ENCODE assay signal across 17 mouse cellular contexts in the genomic region with DNA sequence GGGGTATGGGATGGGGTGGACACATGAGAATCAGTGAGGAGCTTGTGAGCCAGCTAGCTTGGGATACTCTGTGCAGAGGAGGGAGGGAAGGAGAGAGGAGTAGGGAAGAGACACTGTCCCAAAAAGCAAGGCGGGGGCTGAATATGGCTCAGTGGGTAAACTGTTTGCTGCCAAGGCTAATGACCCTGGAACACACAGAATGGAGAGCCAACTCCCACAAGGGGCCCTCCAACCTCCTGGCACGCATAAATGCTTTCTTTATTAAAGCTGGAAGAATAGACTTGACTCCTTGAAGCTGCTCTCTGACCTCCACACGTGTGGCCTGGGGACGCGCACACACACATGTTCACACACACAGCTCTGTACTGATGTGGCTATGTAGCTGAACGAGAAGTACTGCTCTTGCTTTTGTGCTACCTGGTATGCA. TPM values are rescaled to one million over a fixed set of nuclear protein-coding genes. Genes with fewer than 3 reads are reported as not detected.
DNase-seq lines count a peak whose midpoint lies in the region; ATAC-seq and TF ChIP-seq lines count a peak whose summit lies in the region.
"Had no signal": no experiment of that assay in that cellular context is flagged by ENCODE, and none has a peak within 500 bp of the region (broad histone marks: within the 10 kb centered on the region; RNA-seq: fewer than 3 reads in every experiment).

No protein-coding gene starts in this region.

- intact Hi-C loops in gastrocnemius, postnatal 14 days (cut with DNase I; ENCODE audit: low total_unique reads): no loop called here

- ATAC-seq in midbrain, postnatal 0 days (ENCODE audit: low FRiP score): no peak
- ATAC-seq in midbrain, embryonic 15.5 days (replicated peaks): no peak
- ATAC-seq in hindbrain, embryonic 16.5 days: peak; percentile 73; the same call in 1 of the 2 replicates
- ATAC-seq: Patski had no signal

- no peaks in the 10 kb centered on the region for H3K4me1 ChIP-seq in midbrain, postnatal 0 days (ENCODE audit: insufficient read depth, low read length)
- H3K4me1 ChIP-seq in midbrain, embryonic 15.5 days: no peaks in the 10 kb centered on the region
- no peaks in the 10 kb centered on the region; the same call in 1 of the 2 replicates for H3K4me1 ChIP-seq in hindbrain, embryonic 16.5 days (ENCODE audit: control insufficient read depth, insufficient read depth, low read depth, low read length)
- H3K4me1 ChIP-seq: heart, embryonic 12.5 days; megakaryocyte, embryonic 14.5 days had no signal

- no peaks in the 10 kb centered on the region for H3K9me3 ChIP-seq in midbrain, postnatal 0 days (ENCODE audit: low read length)
- no peaks in the 10 kb centered on the region for H3K9me3 ChIP-seq in midbrain, embryonic 15.5 days
- H3K9me3 ChIP-seq in hindbrain, embryonic 16.5 days (ENCODE audit: control insufficient read depth, low read length): no peaks in the 10 kb centered on the region
- H3K9me3 ChIP-seq: heart, embryonic 12.5 days; megakaryocyte, embryonic 14.5 days had no signal

- no peak overlapping the region for H3K9ac ChIP-seq in midbrain, postnatal 0 days (replicated peaks; ENCODE audit: low read length, poor library complexity, severe bottlenecking)
- H3K9ac ChIP-seq in midbrain, embryonic 15.5 days: no peak overlapping the region
- no peak overlapping the region for H3K9ac ChIP-seq in hindbrain, embryonic 16.5 days (ENCODE audit: low read depth, low read length)
- H3K9ac ChIP-seq: heart, embryonic 12.5 days had no signal

- no peaks in the 10 kb centered on the region for H3K27me3 ChIP-seq in midbrain, postnatal 0 days (ENCODE audit: insufficient read depth, low read length)
- no peaks in the 10 kb centered on the region for H3K27me3 ChIP-seq in midbrain, embryonic 15.5 days (replicated peaks)
- no peaks in the 10 kb centered on the region for H3K27me3 ChIP-seq in hindbrain, embryonic 16.5 days (replicated peaks; ENCODE audit: control insufficient read depth, insufficient read depth, low read length)
- H3K27me3 ChIP-seq: heart, embryonic 12.5 days; megakaryocyte, embryonic 14.5 days; Patski had no signal

- H3K36me3 ChIP-seq in midbrain, postnatal 0 days (ENCODE audit: insufficient read depth, low read length): peaks cover 6% of the 10 kb centered on the region
- 0 out of 2 replicates have a peak, but pooled peaks cover 2% of the 10 kb centered on the region for H3K36me3 ChIP-seq in midbrain, embryonic 15.5 days (replicated peaks)
- H3K36me3 ChIP-seq in hindbrain, embryonic 16.5 days (ENCODE audit: control insufficient read depth, insufficient read depth, low read length): no peaks in the 10 kb centered on the region

- no peak overlapping the region for H3K4me2 ChIP-seq in midbrain, postnatal 0 days (ENCODE audit: low read depth, low read length, poor library complexity, severe bottlenecking)
- H3K4me2 ChIP-seq in midbrain, embryonic 15.5 days: no peak overlapping the region
- no peak overlapping the region for H3K4me2 ChIP-seq in hindbrain, embryonic 16.5 days (ENCODE audit: low read length)
- H3K4me2 ChIP-seq: heart, embryonic 12.5 days had no signal

- H3K27ac ChIP-seq in midbrain, postnatal 0 days (ENCODE audit: low read depth, low read length): no peak overlapping the region
- H3K27ac ChIP-seq in midbrain, embryonic 15.5 days: no peak overlapping the region
- no peak overlapping the region for H3K27ac ChIP-seq in hindbrain, embryonic 16.5 days (ENCODE audit: low read depth, low read length)

- TF ChIP-seq CTCF in midbrain, postnatal 0 days (IDR thresholded peaks at IDR 0.05): no peak

- WGBS in midbrain, postnatal 0 days: 66% methylated on average over 6 of the region's 6 CpGs
- 67% methylated on average over 6 of the region's 6 CpGs for WGBS in midbrain, embryonic 15.5 days
- WGBS in hindbrain, embryonic 16.5 days: 42% methylated on average over 6 of the region's 6 CpGs

- no peak overlapping the region for H3K4me3 ChIP-seq in midbrain, postnatal 0 days (ENCODE audit: low read depth, low read length)
- H3K4me3 ChIP-seq in midbrain, embryonic 15.5 days: no peak overlapping the region
- no peak overlapping the region for H3K4me3 ChIP-seq in hindbrain, embryonic 16.5 days (ENCODE audit: low read length)
- H3K4me3 ChIP-seq: heart, embryonic 12.5 days; megakaryocyte, embryonic 14.5 days had no signal

- DNase-seq in gastrocnemius, postnatal 14 days: peak; percentile 12
- DNase-seq in gastrocnemius, postnatal 10 days: no peak
- peak; percentile 52 for DNase-seq in midbrain, postnatal 0 days (ENCODE audit: low spot score)
- peak; percentile 50 for DNase-seq in testis, postnatal 10 days (ENCODE audit: low spot score)
- DNase-seq in thymus, postnatal 25 days: no peak
- DNase-seq in frontal cortex, postnatal 36 days (ENCODE audit: low spot score in 2 of 2): no peak
- DNase-seq: adrenal gland, postnatal 25 days; kidney, adult 9 months; layer of hippocampus, adult 9-11 months; retina, postnatal 1 day had no signal

RNA-seq across cellular contexts. Expression of gene Gpsm2, which starts 33.1 kb away (rescaled TPM):
- 1 to 10 TPM; 5.6 to 7.9 TPM for total RNA-seq in gastrocnemius, postnatal 14 days (2021)
- 10 to 100 TPM; 14.2 to 15.3 TPM for total RNA-seq in gastrocnemius, postnatal 10 days (2021)
- 8.6 and 10.6 TPM in 2 replicates for total RNA-seq in midbrain, postnatal 0 days (2014; rRNA removed)
- 12.7 and 13.3 TPM in 2 replicates for polyA plus RNA-seq in midbrain, postnatal 0 days (2015; fragmentation: Nextera tagmentation; extraction: Ambion mirVana)
- polyA plus RNA-seq in midbrain, embryonic 15.5 days (2015; fragmentation: Nextera tagmentation; extraction: Ambion mirVana): 16.1 and 20.1 TPM in 2 replicates
- 19.8 and 21.1 TPM in 2 replicates for polyA plus RNA-seq in hindbrain, embryonic 16.5 days (2015; fragmentation: Nextera tagmentation; extraction: Ambion mirVana)

RNA-seq across cellular contexts. Expression of gene Clcc1, which starts 35.3 kb away (rescaled TPM):
- total RNA-seq in gastrocnemius, postnatal 14 days (2021): 10 to 100 TPM; 30.6 to 32.1 TPM
- 10 to 100 TPM; 26.4 to 29.9 TPM for total RNA-seq in gastrocnemius, postnatal 10 days (2021)
- 39.6 and 55.3 TPM in 2 replicates for total RNA-seq in midbrain, postnatal 0 days (2014; rRNA removed)
- 49.4 and 50.6 TPM in 2 replicates for polyA plus RNA-seq in midbrain, postnatal 0 days (2015; fragmentation: Nextera tagmentation; extraction: Ambion mirVana)
- polyA plus RNA-seq in midbrain, embryonic 15.5 days (2015; fragmentation: Nextera tagmentation; extraction: Ambion mirVana): 39.6 and 48.3 TPM in 2 replicates
- polyA plus RNA-seq in hindbrain, embryonic 16.5 days (2015; fragmentation: Nextera tagmentation; extraction: Ambion mirVana): 40.4 and 40.8 TPM in 2 replicates

RNA-seq across cellular contexts. Expression of gene Aknad1, which starts 50.4 kb away (rescaled TPM):
- under 1 TPM in 1 of 2 experiments, not detected in 1; 0.12 TPM for total RNA-seq in gastrocnemius, postnatal 14 days (2021)
- total RNA-seq in gastrocnemius, postnatal 10 days (2021): under 1 TPM; 0.27 to 0.31 TPM
- not detected in 2 replicates for total RNA-seq in midbrain, postnatal 0 days (2014; rRNA removed)
- polyA plus RNA-seq in midbrain, postnatal 0 days (2015; fragmentation: Nextera tagmentation; extraction: Ambion mirVana): not detected in 2 replicates
- not detected in 2 replicates for polyA plus RNA-seq in midbrain, embryonic 15.5 days (2015; fragmentation: Nextera tagmentation; extraction: Ambion mirVana)
- not detected in 2 replicates for polyA plus RNA-seq in hindbrain, embryonic 16.5 days (2015; fragmentation: Nextera tagmentation; extraction: Ambion mirVana)
- total RNA-seq: adrenal gland, postnatal 25 days; common myeloid progenitor, adult 5-6 weeks; left cerebral cortex, postnatal 25 days had no signal
- polyA plus RNA-seq: heart, embryonic 12.5 days; Patski had no signal

Comparison
In these comparisons a context has a peak if more than half of its experiments do, and no peak if none do; other contexts are left out.
1. DNase-seq: peak in gastrocnemius, postnatal 14 days (single experiment), midbrain, postnatal 0 days (single experiment) and testis, postnatal 10 days (single experiment); none in gastrocnemius, postnatal 10 days (single experiment), thymus, postnatal 25 days (single experiment) and frontal cortex, postnatal 36 days (0 of 2).